Mouse (Mus musculus): ENCODE results near the gene Stk24.

The Stk24 gene

GRCm38 (mm10) chr14:121314934-121315333 is 64.9 kb downstream of the Stk24 start:
- no peak for DNase-seq (ENCODE audit: low read depth, low spot score)

DNA sequence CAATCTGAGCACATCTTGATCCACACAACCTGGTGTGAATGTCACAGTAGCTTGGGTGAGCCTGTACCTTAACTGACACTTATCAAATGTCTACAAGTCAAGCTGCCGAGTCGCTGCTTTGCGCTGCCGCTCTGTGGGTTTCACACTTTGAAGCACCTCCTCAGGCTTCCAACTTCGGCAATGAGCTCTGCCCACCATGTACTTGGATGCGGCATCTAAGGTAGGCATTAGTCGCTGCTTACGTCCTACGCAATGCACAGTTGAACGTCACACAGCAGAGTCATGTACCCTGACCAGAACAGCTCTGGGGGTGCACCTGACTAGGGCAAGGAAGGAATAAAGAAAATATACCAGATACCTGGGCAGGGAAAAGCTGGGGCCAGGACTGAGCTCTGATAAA is 66.5 kb downstream of the Stk24 start:
- no peak for DNase-seq (ENCODE audit: low read depth, low spot score)

DNA sequence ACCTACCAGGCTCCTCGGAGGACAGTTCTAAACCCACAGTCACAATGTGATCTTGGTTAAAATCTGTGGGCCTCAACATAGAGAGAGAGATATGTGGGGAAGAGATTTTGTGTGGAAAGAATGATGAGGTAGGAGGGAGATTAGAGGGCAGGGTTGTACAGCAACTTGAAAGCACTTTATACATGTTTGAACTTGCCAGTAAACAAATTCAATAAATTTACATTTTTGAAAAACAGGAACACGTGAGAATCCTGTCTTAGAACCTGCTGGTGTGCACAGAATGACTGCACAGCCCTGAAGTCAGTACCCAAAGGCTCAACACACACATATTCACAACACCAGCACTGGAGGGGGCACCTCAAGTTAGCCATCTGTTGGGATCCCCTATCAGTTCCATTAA is 68.7 kb downstream of the Stk24 start:
- DNase-seq (ENCODE audit: low read depth, low spot score) = no peak

GRCm38 (mm10) chr14:121310325-121311080 is 69.3 kb downstream of the Stk24 start:
- no peak for DNase-seq (ENCODE audit: low read depth, low spot score)

- DNase-seq (ENCODE audit: low read depth, low spot score) = no peak
Measured at GRCm38 (mm10) chr14:121309909-121310308, 69.9 kb downstream of the Stk24 start.

DNA sequence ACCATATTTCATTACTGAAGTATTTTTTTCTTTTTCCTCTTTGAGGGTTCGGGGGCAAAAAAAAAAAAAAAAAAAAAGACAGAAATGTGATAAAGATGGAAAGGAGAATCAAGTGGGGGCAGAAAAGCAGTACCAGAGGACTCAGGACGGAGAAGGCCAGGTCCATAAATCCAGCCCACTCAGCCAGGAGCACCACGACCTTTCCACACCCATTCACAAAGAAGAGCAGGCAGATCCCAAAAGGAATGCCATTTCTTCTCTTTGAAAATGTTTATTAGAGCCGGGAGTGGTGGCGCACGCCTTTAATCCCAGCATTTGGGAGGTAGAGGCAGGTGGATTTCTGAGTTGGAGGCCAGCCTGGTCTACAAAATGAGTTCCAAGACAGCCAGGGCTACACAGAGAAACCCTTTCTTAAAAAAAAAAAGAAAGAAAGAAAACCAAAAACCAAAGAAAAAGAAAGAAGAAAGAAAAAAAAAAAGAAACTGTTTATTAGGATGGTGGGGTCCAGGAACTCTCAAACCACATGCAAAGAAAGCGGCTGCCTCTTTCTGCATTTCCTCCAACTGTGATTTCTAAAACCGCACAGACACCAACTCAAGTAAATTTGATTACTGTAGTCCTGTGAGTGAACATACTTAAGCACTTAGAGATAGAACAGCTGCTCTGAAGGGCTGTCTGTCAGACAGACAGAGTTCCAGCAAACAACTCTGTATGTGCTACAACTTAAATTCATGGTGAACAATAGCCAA is 74.3 kb downstream of the Stk24 start:
- DNase-seq (ENCODE audit: low read depth, low spot score) = no peak

DNA sequence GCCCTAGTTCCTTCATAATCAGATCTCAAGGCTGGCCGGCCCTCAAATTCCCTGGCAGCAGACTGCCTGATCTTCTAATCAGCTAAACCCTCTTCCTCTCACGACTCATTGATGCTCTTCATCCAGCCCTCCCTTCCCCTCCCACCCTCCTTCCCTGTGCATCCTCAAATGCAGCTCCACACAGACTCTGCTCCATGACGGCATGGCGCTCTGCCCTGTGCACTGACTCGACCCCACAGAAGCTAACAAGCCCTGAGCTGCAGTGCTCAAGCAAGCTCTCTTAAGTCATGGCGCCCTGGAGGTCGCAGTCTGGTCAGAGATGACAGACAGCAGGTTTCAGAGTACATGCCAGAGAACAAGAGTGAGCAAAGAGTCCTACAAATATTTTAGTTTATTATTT is 75.3 kb downstream of the Stk24 start:
- DNase-seq (ENCODE audit: low read depth, low spot score) = no peak

- DNase-seq (ENCODE audit: low read depth, low spot score) = no peak
Measured at GRCm38 (mm10) chr14:121299093-121299492, 80.7 kb downstream of the Stk24 start.

- DNase-seq (ENCODE audit: low read depth, low spot score) = no peak
Measured at GRCm38 (mm10) chr14:121298537-121298936, 81.3 kb downstream of the Stk24 start.

- no peak for DNase-seq (ENCODE audit: low read depth, low spot score)
Measured at GRCm38 (mm10) chr14:121297103-121297502, 82.7 kb downstream of the Stk24 start.

- DNase-seq (ENCODE audit: low read depth, low spot score) = no peak
Measured at GRCm38 (mm10) chr14:121294484-121294883, 85.3 kb downstream of the Stk24 start.

- DNase-seq (ENCODE audit: low read depth, low spot score) = no peak
Measured at GRCm38 (mm10) chr14:121292391-121292790, 87.4 kb downstream of the Stk24 start.

DNA sequence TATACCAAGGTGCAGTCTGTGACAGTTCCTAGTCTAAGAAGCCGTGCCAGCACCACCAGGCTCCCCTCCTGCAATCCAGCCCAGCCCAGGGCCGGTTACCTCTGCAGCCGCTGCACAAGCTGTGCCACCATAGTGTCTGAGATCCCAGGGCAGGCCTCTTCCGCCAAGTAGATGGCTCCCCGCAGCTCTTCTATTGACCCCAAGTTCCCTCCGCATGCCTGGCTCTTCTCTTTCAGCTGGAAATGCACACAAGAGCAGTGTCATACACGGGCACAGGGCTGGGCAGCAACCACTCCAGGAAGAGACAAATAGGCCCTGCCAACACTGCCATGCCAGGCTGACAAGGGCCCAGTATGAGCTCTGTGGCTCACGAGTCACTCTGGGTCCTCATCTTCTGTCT is 87.9 kb downstream of the Stk24 start:
- no peak for DNase-seq (ENCODE audit: low read depth, low spot score)

DNA sequence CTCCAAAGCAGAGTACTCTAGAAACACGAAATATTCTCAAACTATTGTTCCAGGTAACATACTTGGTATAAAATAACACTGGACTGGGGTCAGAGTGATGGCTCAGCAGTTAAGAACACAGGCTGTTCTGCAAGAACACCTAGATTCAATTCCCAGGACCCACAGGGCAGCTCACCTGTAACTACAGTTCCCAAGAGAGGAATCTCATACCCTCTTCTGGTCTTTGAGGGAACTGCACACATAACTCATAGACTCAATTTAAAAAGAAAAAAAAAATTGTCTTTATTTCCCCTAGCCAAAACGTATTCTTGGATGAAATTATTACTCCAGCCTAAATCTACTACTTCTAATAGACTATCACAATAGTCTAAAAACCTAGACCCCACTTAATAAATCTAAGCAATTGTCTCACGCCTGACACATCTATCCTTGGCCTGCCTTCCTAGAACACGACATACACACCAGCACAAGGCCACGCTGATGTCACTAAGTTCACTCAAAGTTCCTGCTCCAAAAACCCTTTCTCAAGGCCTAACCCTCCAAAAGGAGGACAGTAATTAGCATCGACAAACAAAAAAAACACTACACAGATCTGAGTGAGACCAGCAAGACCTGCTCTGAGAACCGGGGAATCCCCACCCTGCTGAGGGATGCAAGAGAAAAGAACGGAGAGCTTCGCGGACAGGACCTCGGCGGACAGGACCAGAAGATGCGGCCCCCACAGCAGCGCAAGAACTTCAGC is 94.3 kb downstream of the Stk24 start:
- no peak for DNase-seq (ENCODE audit: low read depth, low spot score)

DNA sequence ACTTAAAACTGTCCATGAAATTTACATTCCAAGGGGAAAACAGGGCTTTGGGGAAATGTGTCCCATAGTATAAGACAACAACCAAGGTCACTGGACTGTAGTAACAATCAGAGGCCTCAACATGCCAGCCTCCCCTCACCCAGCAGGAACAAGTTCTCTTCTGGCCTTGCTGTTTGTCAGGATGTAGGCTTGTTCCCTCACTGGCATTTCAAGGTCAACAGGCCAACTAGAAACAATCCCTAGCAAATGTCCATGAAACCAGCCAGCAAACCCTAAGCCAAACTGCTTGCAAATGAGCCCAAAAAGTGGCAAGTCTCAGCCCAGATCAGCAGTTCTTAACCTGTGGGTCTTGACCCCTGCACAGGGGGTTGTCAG is 98.5 kb downstream of the Stk24 start:
- no peak for DNase-seq (ENCODE audit: low read depth, low spot score)

DNA sequence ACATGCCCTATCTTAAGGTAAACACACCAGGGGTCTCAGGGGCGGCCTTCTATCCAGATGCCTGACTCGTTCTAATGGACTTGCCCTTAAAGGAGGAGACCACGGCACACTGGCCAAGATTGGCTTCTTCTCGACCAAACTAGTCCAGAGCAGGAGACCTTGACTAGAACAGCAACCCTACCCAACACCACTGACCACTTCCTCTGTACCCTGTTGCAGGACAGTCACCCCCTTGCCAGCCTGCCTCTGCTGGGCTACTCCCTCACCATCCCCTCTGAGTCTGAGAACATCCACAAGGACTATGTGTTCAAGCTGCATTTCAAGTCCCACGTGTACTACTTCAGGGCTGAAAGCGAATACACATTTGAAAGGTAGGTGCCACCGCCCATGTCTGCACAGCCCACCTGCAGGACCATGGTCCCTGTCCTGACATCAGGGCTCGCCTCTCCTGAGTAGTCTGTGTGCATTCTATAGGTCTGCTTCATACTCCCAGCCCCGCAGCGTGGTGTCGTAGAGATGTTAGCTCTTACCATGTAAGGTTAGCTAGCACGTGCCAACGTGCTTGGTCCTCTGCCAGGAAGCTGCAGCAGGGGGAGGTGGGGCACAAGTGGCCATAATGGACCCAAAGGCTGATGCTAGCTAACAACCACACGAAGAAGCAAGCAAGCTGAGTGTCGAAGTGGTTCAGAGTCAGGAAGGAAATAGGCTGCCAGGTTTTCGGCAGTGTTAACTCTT is 99.0 kb downstream of the Stk24 start:
- no peak for DNase-seq (ENCODE audit: low read depth, low spot score)

GRCm38 (mm10) chr14:121279106-121279505 is 100.7 kb downstream of the Stk24 start:
- peak; percentile 54 for DNase-seq (ENCODE audit: low read depth, low spot score)

GRCm38 (mm10) chr14:121276016-121276415 is 103.8 kb downstream of the Stk24 start:
- DNase-seq (ENCODE audit: low read depth, low spot score) = no peak

DNA sequence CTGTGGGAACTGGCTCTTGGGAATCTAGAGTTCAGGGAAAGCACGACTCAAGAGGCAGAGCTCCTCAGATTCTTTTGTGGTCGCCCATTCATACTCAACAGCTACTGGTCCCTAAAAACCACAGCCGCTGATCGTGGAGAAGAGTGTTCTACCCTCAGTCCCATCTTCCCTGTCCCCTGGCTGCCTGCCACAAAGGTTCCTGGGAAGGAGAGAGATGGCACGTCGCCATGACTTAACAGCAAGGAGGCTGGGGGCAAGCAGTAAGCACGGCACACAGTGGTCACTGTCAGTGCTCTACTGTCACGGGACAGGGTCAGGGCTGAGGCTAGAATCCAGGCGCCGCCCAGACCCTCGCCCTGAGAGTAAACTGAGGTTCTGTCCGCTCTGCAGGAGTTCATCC is 104.8 kb downstream of the Stk24 start:
- no peak for DNase-seq (ENCODE audit: low read depth, low spot score)

- no peak for DNase-seq (ENCODE audit: low read depth, low spot score)
Measured at GRCm38 (mm10) chr14:121270490-121270889, 109.3 kb downstream of the Stk24 start.

- DNase-seq (ENCODE audit: low read depth, low spot score) = no peak
Measured at GRCm38 (mm10) chr14:121267801-121268200, 112.0 kb downstream of the Stk24 start.

GRCm38 (mm10) chr14:121264453-121264852 is 115.4 kb downstream of the Stk24 start:
- DNase-seq (ENCODE audit: low read depth, low spot score) = no peak
